Mouse (Mus musculus) adrenal gland, postnatal 14 days (tissue): Measurements from ENCODE around the gene Gm10283. TPM values are rescaled to one million over a fixed set of nuclear protein-coding genes. Genes with fewer than 3 reads are reported as not detected.
"Not testable (repeated sequence)": the region's sequence is repeated elsewhere in the genome, so short reads cannot be mapped to it uniquely, and the experiment has no call there.

ENCODE experiments used
- DNase-seq: peaks from one replicate; pipeline ENCODE4 v3.0.0; 2021; ENCODE audit warnings: mixed read lengths
- long read RNA-seq, 2 experiments: library from polyadenylated mRNA; stranded (forward); transcript quantifications; one replicate each; pipeline ENCODE4 v2.0.0; 2021
- total RNA-seq: library from RNA; stranded (reverse); gene quantifications from 2 replicates; pipeline ENCODE4 v1.2.3, GENCODE M21; 2021

Gene Gm10283
- not detected in 2 replicates for total RNA-seq
- long read RNA-seq, experiment 1: 0 reads
- long read RNA-seq, experiment 2: 0 reads

GRCm38 (mm10) chr8:60503098-60503497 is at the start of gene Gm10283:
TSS of gene Gm10283 (minus strand) at chr8:60503198.
- no peak for DNase-seq

GRCm38 (mm10) chr8:60534945-60535344 is 31.9 kb upstream of the Gm10283 start:
- no peak for DNase-seq

DNA sequence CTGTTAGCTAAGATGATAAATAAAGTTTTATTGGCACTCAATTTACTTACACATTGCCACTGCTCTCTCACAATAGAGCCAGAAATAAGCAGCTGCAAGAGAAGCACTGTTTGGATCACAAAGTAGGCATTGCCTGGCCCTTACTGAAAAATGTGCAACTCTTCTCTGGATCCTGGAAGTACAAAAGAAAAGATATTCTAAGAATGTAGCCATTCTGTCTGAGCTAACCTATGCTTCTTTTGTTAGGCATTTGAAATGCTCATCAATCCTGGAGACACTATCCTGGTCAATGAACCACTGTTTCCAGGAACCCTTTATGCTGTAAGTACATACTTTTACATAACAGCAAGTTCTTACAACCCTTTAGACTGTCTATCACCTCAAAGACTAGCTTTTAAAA is 15.3 kb upstream of the Gm10283 start:
- DNase-seq: no peak

DNA sequence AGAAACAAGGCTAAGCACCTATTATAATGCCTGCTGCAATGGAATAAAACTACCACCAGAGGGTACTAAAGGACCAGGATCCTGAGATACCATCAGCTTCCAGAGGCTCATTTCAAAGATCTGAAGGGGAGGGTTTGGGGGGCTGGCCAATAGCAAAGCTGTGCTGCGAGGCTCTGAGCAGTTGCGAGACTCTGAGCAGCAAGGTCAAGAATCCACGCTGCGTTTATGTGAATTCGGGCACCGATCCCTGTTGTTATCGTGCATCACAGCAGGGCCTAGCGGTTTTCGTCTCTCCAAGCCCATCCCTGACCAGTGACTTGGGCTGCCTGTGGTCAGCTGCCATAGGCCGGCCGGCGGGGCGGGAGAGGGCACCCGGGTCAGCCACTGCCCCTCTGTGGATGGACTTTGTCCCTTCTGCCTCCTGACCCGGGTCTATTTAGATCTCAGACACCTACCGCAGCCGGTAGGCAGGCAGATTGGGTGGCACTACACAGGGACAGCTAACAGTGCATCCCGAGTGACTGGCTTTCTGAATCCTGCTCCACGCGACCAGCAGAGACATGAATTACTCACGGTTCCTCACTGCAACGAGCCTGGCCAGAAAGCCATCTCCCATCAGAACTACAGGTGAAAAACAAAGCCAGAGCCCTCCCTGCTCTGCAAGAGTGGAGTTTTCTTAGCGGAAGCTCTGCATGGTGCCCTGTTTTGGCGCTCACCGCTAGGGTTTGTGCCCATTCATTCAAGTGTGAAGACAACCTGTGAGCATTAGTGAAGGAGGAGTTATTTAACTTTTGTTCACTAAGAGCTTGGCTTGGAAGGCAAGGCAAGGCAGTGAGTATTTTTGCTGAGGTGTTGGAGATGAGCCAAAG is 2.9 kb upstream of the Gm10283 start, which contains the start of gene Aadat:
TSS of gene Aadat (plus strand) at position 280 of the 869 bp plus-strand sequence.
- DNase-seq: peak; percentile 62

GRCm38 (mm10) chr8:60495046-60495445 is 8.0 kb downstream of the Gm10283 start:
- not testable (repeated sequence) for DNase-seq

- DNase-seq: no peak
Measured at GRCm38 (mm10) chr8:60494606-60495005, 8.4 kb downstream of the Gm10283 start.

- DNase-seq: peak; percentile 4
Measured at GRCm38 (mm10) chr8:60492471-60492870, 10.5 kb downstream of the Gm10283 start.

DNA sequence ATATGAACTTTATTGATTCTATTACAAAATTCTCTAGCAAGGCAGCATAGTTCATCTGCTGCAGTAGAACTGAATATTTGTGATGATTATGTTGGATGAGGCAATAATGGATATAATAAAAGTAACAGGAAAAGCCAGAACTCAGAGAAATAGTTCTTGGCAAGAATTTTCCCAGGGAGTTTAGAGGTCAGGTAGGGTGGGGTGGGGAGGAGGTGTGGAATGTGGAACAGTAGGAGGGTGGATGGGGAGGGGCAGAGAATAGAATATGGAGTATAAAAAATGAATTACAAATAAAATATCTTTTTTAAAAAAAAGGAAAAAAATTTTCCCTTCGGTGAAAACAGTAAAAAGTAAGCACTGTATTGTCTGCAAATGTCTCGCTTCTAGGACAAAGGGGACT is 11.1 kb downstream of the Gm10283 start:
- DNase-seq: no peak

DNA sequence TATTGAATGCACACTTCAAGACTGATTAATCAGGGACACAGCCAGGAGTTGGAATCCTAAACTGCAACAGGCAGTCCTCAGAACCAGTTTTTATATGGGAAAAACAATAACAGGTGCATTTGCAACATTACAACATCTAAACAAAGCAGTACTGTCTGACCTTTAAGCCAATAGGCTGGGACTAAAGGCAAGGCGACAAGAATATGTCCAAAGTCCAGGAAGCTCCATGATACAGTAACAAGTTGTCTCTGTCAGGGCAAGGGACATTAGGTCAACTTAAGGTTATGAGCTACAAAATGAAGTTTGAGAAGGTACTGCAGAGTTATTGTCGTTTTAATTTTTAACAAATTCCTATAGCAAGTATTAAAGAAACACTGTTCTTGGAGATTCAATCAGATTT is 12.9 kb downstream of the Gm10283 start:
- DNase-seq: no peak

DNA sequence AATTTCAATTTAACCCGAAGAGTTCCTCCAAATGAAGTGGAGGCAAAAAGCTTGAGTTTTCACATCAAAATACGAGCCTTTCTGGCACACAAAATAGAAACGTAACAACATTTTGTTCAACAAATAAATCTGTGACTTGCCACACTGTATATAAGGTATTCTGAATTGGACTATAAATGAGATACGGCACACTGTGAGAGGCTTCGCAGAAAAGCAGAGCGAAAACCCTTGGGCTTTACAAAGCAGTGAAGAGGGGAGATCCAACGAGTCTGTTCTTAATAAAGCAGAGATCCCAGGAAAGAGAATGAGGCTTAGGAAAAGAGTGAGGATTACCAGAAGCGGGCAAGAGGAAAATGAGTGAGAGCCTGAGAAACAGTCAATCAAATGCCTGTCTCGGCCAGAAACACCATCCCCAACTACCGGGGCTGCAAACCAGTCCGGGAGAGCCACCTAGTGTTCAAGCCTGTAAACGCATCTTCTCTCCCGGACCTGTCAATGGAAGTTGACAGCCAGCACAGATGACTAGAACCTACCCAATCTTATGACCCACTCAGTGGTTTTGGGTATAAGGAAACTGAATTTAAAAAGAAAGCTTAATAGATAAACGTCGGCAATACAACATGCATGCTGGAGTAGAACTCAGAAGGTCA is 36.2 kb downstream of the Gm10283 start:
- peak; percentile 71 for DNase-seq

DNA sequence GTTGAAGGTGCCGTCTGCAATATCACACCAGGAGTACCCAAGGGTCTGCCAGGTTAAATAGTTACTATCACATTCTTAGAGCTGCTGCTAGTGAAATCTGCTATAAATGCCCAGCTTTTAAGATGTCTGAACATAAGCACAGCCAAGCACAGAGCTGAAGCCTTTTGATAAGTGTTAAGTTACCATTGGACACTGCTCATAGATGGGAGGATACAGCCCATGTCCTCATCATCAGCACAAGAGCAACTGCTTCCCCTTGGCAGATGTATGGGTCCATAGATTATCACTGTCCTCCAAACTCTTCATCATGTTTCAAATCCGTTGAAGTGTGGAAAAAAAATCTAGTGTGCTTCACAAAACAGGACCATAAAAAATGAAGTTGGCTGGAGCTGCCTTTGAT is 53.7 kb downstream of the Gm10283 start:
- no peak for DNase-seq

GRCm38 (mm10) chr8:60444989-60445388 is 58.0 kb downstream of the Gm10283 start:
- DNase-seq: peak; percentile 4

DNA sequence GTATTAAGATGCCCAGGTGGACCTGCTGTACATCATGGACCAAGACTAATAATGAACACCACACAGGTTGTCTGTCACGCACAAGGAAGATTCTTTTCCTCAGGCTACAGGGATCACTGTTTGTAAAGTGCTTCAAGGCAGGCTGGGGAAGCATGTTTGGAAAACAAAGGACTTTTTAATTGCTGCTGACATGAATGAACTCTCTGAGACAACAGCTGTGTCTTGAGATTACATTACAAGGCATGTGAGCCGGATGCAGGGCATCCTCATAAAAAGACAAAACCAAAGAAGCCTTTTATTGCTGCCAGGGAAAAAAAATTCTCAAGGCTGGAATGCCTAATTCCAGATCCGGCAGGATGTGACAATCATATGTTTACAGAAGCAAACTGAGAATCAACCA is 64.4 kb downstream of the Gm10283 start:
- no peak for DNase-seq

GRCm38 (mm10) chr8:60436872-60437271 is 66.1 kb downstream of the Gm10283 start:
- DNase-seq: no peak

DNA sequence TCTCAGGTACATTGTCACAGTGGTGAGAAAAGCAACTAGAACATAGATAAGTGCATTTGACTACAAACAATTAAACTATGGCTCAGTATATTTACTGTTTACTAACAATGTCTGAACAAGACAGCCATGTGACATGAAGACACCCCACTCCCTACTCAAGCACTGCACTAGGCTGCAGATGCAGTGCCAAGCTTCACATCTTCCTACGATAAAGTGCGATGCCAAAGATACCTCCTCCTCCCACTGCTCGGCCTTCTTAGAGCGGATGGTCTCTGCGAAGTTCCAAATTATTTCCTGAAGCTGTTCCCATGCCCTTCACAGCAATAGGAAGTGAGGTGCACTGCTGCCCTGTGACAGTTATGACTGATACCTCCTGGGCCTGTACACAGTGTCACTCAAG is 70.3 kb downstream of the Gm10283 start:
- no peak for DNase-seq

DNA sequence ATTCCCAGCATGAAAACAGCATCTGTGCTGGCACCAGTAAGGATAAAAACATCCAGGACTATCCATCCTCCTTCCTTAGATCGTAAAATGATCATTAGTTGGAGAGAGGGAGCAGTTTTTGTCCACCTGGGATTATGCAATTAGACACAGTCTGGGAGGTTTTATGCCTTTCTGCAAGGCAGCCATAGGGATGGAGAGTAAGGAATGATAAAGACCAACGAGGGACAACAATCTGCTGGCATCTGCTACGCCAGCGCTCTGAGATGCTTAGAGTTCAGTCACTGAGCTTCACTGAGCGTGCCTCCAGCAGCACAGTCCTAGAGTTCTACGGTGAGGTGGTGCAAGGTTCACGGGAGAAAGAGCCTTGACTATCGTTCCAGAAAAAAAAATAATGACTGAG is 96.6 kb downstream of the Gm10283 start:
- no peak for DNase-seq

DNA sequence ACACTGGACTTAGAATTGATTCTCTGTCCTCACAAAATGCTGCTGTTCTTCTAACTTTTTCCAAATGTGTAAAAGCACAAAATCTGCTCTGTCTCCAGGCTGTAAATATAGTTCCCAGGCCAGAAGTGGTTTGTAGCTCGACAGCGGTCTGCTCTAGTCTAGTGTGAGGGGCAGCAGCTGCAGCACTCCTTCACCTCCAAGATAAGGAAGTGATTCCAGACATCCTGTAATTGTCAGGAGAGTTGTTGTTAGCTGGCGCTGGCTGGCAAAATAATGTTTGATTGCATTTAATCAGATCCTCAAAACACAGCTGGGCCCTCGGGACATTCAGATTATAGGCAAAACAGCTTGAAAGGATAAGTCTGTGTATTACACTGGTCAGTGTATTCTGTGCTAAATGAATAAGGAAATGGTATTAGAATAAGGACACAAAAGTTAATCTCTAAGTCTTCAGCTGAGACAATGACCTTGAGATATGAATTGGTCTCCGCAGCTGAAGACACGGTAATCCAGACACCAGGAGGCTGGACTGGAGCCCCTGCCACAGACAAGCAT is 97.9 kb downstream of the Gm10283 start:
- peak; percentile 4 for DNase-seq

DNA sequence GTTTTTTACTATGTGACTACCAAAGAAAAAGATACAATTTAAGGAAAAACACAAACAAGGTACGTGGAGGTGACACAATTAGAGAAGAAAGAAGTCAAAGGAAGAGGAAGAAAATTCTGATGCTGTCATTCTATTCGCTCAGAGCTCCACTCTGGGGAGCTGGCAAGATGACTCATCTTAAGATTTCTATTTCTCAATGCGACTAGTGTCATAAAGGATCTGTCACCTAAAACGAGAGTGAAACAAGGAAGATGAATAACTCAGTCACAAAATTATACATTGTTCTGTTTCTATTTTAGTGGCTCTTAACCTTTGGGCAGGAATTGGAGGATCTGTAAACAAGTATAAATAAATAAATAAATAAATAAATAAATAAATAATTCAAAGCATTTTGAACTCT is 109.3 kb downstream of the Gm10283 start:
- no peak for DNase-seq

DNA sequence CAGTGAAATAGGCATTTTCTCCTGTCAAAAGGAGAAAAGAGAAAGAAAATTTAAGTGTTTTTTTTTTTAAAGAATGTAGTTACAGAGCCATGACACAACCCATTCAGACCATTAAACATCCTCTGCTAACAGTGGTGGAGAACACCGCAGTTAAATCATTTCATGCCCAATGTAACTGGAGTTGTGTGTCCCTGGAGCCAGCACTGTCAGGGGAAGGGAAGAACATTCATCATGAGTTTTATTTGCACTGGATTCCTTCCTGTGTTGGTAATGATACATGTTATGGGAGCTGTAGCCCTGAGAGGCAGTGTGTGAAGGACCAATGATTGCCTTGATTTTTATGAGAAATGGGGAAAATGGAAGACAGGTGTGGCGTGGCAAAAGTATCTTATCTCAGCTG is 116.4 kb downstream of the Gm10283 start:
- DNase-seq: no peak
